ENCODE assay signal across 8 mouse cellular contexts in genomic region chr11:94149509-94150259, GRCm38 (mm10).
DNase-seq lines count a peak whose midpoint lies in the region; ATAC-seq and TF ChIP-seq lines count a peak whose summit lies in the region.

No protein-coding gene starts in this region.

- no peaks in the 10 kb centered on the region for H3K9me3 ChIP-seq in embryonic facial prominence, embryonic 11.5 days (replicated peaks; ENCODE audit: control insufficient read depth, low read length)
- H3K9me3 ChIP-seq in hindbrain, embryonic 10.5 days = no peaks in the 10 kb centered on the region
- H3K9me3 ChIP-seq in liver, embryonic 14.5 days (ENCODE audit: control insufficient read depth, low read length) = no peaks in the 10 kb centered on the region
- no peaks in the 10 kb centered on the region for H3K9me3 ChIP-seq in neural tube, embryonic 14.5 days (ENCODE audit: control insufficient read depth, low read length)

- peak; percentile 61 for DNase-seq in A20 (ENCODE audit: low read depth, low spot score)
- DNase-seq in B cell, adult 2 months = peak; percentile 22 to 26
- DNase-seq in embryonic facial prominence, embryonic 11.5 days (ENCODE audit: low spot score) = peak; percentile 63
- DNase-seq in hindbrain, embryonic 10.5 days (ENCODE audit: low spot score) = no peak
- DNase-seq in liver, embryonic 14.5 days (ENCODE audit: low read depth in 3 of 3, low spot score in 3 of 3) = no peak
- no peak for DNase-seq in left cerebral cortex, adult 8-10 months (ENCODE audit: low spot score in 2 of 2)
- DNase-seq in thymus, adult 18-20 months = no peak

- H3K4me3 ChIP-seq in embryonic facial prominence, embryonic 11.5 days (ENCODE audit: low read depth, low read length) = peak overlapping the region; percentile 40
- peak overlapping the region; percentile 62 for H3K4me3 ChIP-seq in hindbrain, embryonic 10.5 days
- peak overlapping the region; percentile 6 to 39; a peak in 1 of 4 replicates for H3K4me3 ChIP-seq in liver, embryonic 14.5 days (ENCODE audit: insufficient read depth in 1 of 2, low read depth in 2 of 2, low read length in 2 of 2)
- peak overlapping the region; percentile 37 for H3K4me3 ChIP-seq in neural tube, embryonic 14.5 days (ENCODE audit: low read depth, low read length)

- ATAC-seq in embryonic facial prominence, embryonic 11.5 days (replicated peaks; ENCODE audit: insufficient number of reproducible peaks, low FRiP score, low TSS enrichment, low read depth) = no peak
- ATAC-seq in liver, embryonic 14.5 days (ENCODE audit: insufficient read depth) = no peak
- no peak for ATAC-seq in neural tube, embryonic 14.5 days (ENCODE audit: low read depth)

- H3K4me2 ChIP-seq in embryonic facial prominence, embryonic 11.5 days (ENCODE audit: low read depth, low read length) = peak overlapping the region; percentile 87
- H3K4me2 ChIP-seq in liver, embryonic 14.5 days (ENCODE audit: low read depth) = peak overlapping the region; percentile 60
- peak overlapping the region; percentile 86 for H3K4me2 ChIP-seq in neural tube, embryonic 14.5 days (ENCODE audit: low read depth, low read length)

- WGBS in embryonic facial prominence, embryonic 11.5 days = 22% methylated on average over 16 of the region's 16 CpGs
- 22% methylated on average over 16 of the region's 16 CpGs for WGBS in hindbrain, embryonic 10.5 days
- 19% methylated on average over 16 of the region's 16 CpGs for WGBS in liver, embryonic 14.5 days (ENCODE audit: insufficient replicate concordance)
- WGBS in neural tube, embryonic 14.5 days = 23% methylated on average over 16 of the region's 16 CpGs

- H3K9ac ChIP-seq in embryonic facial prominence, embryonic 11.5 days (replicated peaks; ENCODE audit: low read length) = peak overlapping the region; percentile 56
- H3K9ac ChIP-seq in liver, embryonic 14.5 days (replicated peaks) = no peak overlapping the region
- peak overlapping the region; percentile 63 for H3K9ac ChIP-seq in neural tube, embryonic 14.5 days (replicated peaks; ENCODE audit: low read depth, low read length)

- no peaks in the 10 kb centered on the region for H3K36me3 ChIP-seq in embryonic facial prominence, embryonic 11.5 days (replicated peaks; ENCODE audit: control insufficient read depth, insufficient read depth, low read depth, low read length)
- H3K36me3 ChIP-seq in hindbrain, embryonic 10.5 days = no peaks in the 10 kb centered on the region
- no peaks in the 10 kb centered on the region for H3K36me3 ChIP-seq in liver, embryonic 14.5 days (replicated peaks; ENCODE audit: control insufficient read depth, insufficient read depth, low read depth)
- H3K36me3 ChIP-seq in neural tube, embryonic 14.5 days (ENCODE audit: control insufficient read depth, insufficient read depth, low read length) = no peaks in the 10 kb centered on the region

- peaks cover 9% of the 10 kb centered on the region for H3K27me3 ChIP-seq in embryonic facial prominence, embryonic 11.5 days (ENCODE audit: control insufficient read depth, insufficient read depth, low read length)
- H3K27me3 ChIP-seq in hindbrain, embryonic 10.5 days (ENCODE audit: insufficient read depth, poor library complexity, severe bottlenecking) = peaks cover 40% of the 10 kb centered on the region
- peaks cover 25% of the 10 kb centered on the region for H3K27me3 ChIP-seq in liver, embryonic 14.5 days (ENCODE audit: control insufficient read depth, insufficient read depth, low read length)
- H3K27me3 ChIP-seq in neural tube, embryonic 14.5 days (ENCODE audit: control insufficient read depth, insufficient read depth, low read length) = no peaks in the 10 kb centered on the region

- TF ChIP-seq EP300 in liver, embryonic 14.5 days (IDR thresholded peaks at IDR 0.05; ENCODE audit: low read depth) = no peak

- no peak for TF ChIP-seq CTCF in liver, embryonic 14.5 days (IDR thresholded peaks at IDR 0.05; ENCODE audit: low read depth)

- no peak overlapping the region for H3K27ac ChIP-seq in embryonic facial prominence, embryonic 11.5 days (replicated peaks; ENCODE audit: low read depth, low read length)
- peak overlapping the region; percentile 91 for H3K27ac ChIP-seq in hindbrain, embryonic 10.5 days
- H3K27ac ChIP-seq in liver, embryonic 14.5 days = no peak overlapping the region
- H3K27ac ChIP-seq in neural tube, embryonic 14.5 days (ENCODE audit: low read depth, low read length) = peak overlapping the region; percentile 91

- no peaks in the 10 kb centered on the region; the same call in 1 of the 2 replicates for H3K4me1 ChIP-seq in embryonic facial prominence, embryonic 11.5 days (ENCODE audit: control insufficient read depth, insufficient read depth, low read length)
- H3K4me1 ChIP-seq in hindbrain, embryonic 10.5 days (replicated peaks) = peaks cover 39% of the 10 kb centered on the region
- no peaks in the 10 kb centered on the region for H3K4me1 ChIP-seq in liver, embryonic 14.5 days (replicated peaks; ENCODE audit: control insufficient read depth in 2 of 2, insufficient read depth in 2 of 2, low read length in 1 of 2)
- H3K4me1 ChIP-seq in neural tube, embryonic 14.5 days (ENCODE audit: control insufficient read depth, insufficient read depth, low read length) = peaks cover 21% of the 10 kb centered on the region; the same call in 1 of the 2 replicates

Comparison
In these comparisons a context has a peak if more than half of its experiments do, and no peak if none do; other contexts are left out.
1. DNase-seq: peak in A20 (single experiment), B cell, adult 2 months (2 of 2) and embryonic facial prominence, embryonic 11.5 days (single experiment); none in hindbrain, embryonic 10.5 days (single experiment), liver, embryonic 14.5 days (0 of 3), left cerebral cortex, adult 8-10 months (0 of 2) and thymus, adult 18-20 months (0 of 2).
2. H3K27ac ChIP-seq: peak in hindbrain, embryonic 10.5 days (single experiment) and neural tube, embryonic 14.5 days (single experiment); none in embryonic facial prominence, embryonic 11.5 days (single experiment) and liver, embryonic 14.5 days (single experiment).
3. Peak in every context shown above with its lines, with median percentiles within 50 percentile points of each other: H3K4me2 ChIP-seq and H3K4me3 ChIP-seq.